Mouse (Mus musculus): Measurements from ENCODE around the gene Cabcoco1.

GRCm38 (mm10) chr10:68589530-68590252, 48.0 kb upstream of the Cabcoco1 start:
- TF ChIP-seq CTCF (IDR thresholded peaks at IDR 0.05; ENCODE audit: low read depth), result no peak
- TF ChIP-seq EP300 (IDR thresholded peaks at IDR 0.05; ENCODE audit: low read depth), result no peak

Measured in liver, postnatal 0 days (tissue).